Mouse (Mus musculus): ENCODE measurements around the gene Jmjd8.
A peak's percentile ranks its signal among the peaks of the same experiment; 100 is the strongest.

Jmjd8 gene

DNA sequence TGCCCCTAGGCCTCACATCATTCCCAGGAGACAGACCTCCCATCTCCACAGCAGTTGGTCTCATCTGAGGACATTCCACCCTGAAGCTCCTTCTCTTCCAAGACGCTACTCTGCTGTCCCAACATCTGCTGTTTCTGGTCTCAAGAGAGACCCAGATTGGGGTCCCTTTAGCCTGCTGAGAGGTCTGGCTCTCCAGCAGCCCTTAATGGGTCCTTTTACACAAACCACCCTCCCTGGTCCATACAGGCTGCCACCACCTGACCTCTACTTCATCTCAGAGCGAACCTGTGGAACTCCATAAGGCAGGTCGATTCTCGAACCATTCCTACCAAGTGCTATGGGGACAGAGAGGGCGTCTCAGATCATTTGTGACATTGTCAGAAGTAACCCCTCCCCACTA, 20.6 kb upstream of the Jmjd8 start:
- DNase-seq (ENCODE audit: low read depth, low spot score) = no peak

- no peak for DNase-seq (ENCODE audit: low read depth, low spot score)
Measured at GRCm38 (mm10) chr17:25808789-25809605, 19.7 kb upstream of the Jmjd8 start, which contains the start of gene Fbxl16. Gene Fbxl16 (plus strand): TSS chr17:25809085.

DNA sequence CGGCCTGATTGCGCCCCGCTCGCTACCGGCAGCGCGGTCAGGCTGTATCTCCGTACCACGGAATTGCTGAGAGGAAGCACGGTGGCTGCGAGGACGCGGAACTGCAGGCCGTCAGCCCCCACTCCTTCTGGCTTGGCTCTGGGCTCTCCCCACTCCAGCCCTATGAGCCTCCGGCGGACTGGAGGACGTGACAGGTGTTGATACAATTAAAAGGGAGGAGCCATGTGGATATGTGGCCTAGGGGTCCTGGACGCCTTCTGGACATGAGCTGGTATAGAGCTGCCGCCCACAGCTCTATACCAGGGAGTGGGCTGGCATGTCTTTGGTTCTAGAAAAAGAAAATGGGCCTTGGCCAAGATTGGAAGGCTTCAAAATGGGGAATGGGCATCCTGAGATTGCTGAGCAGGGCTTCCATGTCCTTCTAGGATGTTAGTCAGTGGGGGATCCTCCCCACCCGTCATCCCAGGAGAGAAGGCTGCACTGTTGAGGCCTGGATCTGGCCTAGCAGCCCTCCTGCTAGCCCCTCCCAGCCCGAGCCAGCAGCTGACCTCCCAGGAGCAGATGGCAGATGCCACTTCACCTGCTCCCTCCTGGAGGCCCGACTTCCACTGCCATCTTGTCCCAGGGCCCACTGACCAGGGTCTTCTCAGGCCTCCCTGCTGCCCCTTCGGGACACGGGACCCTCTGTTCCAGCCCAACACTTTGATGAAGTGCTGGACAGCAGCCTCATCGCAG, 18.9 kb upstream of the Jmjd8 start:
- no peak for DNase-seq (ENCODE audit: low read depth, low spot score)

DNA sequence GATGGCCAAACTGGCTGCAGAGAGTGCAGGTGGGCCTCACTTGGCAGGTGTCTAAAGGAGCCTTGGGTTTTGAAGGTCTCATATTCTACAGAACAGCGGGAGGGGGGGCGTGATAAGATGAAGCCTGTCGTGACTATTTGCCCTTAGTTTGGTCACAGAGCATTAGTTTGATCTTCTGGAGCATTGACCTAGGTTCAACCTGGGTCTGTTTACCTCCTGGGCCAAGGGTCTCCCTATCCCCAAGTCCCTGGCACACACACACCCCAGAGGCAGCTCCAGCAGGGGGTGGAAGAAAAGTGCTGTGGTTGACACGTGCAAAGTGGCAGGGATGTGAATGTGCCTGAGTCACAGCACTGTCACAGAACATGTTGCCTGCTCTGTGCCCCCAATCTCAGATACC, 17.8 kb upstream of the Jmjd8 start:
- DNase-seq (ENCODE audit: low read depth, low spot score) = no peak

GRCm38 (mm10) chr17:25813471-25813870, 15.2 kb upstream of the Jmjd8 start:
- no peak for DNase-seq (ENCODE audit: low read depth, low spot score)

DNA sequence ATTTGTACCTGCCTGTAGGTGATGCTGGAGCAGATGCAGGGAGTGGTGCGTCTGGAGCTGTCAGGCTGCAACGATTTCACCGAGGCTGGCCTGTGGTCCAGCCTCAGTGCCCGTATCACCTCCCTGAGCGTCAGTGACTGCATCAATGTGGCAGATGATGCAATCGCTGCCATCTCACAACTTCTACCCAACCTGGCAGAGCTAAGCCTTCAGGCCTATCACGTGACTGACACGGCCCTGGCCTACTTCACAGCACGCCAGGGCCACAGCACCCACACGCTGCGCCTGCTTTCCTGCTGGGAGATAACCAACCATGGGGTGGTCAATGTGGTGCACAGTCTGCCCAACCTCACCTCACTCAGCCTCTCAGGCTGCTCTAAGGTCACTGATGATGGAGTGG, 11.0 kb upstream of the Jmjd8 start:
- DNase-seq (ENCODE audit: low read depth, low spot score) = no peak

DNA sequence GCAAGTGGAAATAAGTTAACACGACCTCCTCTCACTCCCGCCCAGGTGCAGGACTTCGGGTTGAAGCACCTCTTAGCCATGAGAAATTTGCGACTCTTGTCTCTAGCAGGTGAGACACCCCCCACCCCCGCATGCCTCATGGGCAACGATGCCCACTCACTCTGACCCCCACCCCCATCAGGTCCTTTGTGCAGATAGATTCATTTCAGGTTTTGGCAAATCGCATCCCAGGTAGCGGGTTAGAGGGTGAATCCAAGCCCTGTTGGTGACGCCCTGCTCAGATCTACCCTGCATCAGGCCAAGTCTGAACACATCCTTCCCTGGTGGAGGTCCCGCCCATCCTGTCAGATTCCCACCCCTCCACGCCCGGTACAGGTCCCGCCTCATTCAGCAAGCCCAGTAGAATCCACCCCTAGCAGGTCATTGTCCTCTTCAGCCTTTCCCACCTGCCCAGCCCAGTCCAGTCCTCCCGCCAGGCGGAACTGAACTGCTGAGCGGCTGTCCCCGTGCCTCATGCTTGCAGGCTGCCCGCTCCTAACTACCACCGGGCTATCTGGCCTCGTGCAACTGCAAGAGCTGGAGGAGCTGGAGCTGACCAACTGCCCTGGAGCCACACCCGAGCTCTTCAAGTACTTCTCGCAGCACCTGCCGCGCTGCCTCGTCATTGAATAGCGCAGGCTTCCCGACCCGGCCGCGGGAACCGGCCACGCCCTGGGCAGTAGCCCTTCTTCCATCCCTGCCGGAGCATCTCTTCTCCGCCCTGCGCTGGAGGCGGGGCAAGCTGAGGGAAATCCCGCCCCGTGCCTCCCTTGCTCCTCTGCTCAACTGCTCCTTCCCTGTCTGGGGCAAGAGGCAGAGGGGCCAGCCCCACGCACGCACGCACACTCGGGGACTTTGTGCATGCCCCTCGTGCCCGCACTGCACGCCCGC, 9.6 kb upstream of the Jmjd8 start:
- DNase-seq (ENCODE audit: low read depth, low spot score) = no peak

DNA sequence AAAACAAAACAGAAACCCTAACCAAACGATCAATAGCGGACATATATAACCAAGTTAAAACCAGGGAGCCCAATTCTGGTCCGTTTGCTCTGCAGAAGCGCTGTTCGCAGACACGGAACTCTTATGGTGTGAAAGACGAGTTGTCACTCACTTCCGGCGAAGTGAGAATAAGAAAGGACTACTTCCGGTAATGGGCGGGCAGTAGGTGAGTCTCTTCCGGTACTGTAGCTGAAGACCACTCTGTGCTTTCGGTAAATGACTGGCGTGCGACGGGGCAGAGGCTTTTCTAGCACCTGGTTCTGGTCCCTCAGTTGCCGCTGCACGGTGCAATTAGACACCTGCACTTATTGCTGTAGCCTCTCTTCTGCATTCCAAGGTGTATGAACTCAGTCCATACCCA, 5.2 kb upstream of the Jmjd8 start, which contains the start of gene Wdr24:
Gene Wdr24 (plus strand): TSS at position 176 of the 400 bp plus-strand sequence.
- peak; percentile 78 for DNase-seq (ENCODE audit: low read depth, low spot score)

DNA sequence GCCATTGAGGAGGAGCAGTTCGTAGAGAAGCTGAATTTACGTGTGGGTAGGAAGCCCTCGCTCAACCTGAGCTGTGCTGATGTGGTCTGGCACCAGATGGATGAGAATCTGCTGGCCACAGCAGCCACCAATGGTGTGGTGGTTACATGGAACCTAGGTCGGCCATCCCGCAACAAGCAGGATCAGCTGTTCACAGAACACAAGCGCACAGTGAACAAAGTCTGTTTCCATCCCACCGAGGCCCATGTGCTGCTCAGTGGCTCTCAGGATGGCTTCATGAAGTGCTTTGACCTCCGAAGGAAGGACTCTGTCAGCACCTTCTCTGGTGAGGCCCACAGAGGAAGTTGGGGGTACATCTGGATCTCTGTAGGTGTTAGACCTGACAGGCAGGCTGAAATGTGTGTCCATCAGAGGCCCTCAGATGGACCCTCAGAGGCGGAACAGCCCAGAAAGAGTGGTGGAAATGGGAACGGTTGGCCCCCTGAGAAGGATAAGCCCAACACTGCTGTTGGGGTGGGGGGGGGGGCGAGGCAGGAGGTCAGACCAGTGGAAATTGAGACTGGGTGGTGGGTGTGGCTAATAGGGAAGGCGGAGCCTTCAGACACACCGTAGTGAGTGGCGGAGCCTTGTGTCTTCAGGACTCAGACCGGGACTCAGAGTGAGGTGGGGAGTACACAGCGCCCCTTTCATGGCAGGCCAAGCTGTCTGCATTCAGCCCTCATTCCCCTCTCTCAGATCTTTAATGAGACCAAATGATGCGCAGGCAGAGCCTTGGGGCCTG, 4.1 kb upstream of the Jmjd8 start:
- DNase-seq (ENCODE audit: low read depth, low spot score) = no peak

- DNase-seq (ENCODE audit: low read depth, low spot score) = no peak
Measured at GRCm38 (mm10) chr17:25825311-25825710, 3.4 kb upstream of the Jmjd8 start.

GRCm38 (mm10) chr17:25825984-25826570, 2.6 kb upstream of the Jmjd8 start:
- DNase-seq (ENCODE audit: low read depth, low spot score) = no peak

DNA sequence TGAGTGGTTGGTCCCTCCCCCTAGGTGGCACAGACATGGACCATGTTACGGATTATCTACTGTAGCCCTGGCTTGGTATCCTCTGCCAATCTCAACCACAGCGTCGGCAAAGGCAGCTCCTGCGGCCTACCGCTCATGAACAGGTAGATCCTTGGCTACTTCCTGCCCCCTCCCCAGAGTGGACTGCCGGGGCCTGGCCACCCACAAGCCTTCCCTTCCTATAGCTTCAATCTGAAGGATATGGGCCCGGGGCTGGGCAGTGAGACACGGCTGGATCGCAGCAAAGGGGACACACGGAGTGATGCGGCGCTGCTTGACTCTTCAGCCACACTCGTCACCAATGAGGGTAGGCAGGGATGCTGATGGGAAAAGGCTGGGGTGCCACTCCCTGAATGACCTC, 1.7 kb upstream of the Jmjd8 start:
- no peak for DNase-seq (ENCODE audit: low read depth, low spot score)

GRCm38 (mm10) chr17:25827546-25828222, 983 bp upstream of the Jmjd8 start:
- DNase-seq (ENCODE audit: low read depth, low spot score) = no peak

DNA sequence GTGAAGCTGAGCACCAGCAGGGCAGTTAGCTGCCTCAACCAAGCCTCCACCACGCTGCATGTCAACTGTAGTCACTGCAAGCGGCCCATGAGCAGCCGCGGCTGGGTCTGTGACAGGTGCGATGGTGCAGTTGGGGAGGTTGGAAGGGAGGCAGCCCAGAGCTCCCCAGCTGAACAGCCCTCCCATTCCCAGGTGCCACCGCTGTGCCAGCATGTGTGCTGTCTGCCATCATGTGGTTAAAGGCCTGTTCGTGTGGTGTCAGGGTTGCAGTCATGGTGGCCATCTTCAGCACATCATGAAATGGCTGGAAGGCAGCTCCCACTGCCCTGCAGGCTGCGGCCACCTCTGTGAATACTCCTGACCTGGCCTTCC, 458 bp upstream of the Jmjd8 start:
- no peak for DNase-seq (ENCODE audit: low read depth, low spot score)

DNA sequence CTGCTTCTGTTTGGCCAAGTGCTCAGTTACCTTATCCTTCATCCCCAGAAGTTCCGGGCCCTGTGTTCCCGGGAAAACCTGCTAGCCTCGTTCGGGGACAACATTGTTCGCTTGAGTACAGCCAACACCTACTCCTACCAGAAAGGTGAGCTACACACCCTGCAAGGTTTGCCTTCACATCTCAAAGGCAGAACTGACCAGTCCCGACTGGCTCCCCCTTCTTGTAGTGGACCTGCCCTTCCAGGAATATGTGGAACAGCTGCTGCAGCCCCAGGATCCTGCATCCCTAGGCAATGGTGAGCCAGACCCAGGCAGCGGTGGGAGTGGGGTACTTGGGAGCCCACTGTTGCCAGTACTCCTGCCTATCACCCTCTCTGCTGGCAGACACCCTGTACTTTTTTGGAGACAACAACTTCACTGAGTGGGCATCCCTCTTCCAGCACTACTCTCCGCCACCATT, 921 bp downstream of the Jmjd8 start:
- no peak for DNase-seq (ENCODE audit: low read depth, low spot score)

DNA sequence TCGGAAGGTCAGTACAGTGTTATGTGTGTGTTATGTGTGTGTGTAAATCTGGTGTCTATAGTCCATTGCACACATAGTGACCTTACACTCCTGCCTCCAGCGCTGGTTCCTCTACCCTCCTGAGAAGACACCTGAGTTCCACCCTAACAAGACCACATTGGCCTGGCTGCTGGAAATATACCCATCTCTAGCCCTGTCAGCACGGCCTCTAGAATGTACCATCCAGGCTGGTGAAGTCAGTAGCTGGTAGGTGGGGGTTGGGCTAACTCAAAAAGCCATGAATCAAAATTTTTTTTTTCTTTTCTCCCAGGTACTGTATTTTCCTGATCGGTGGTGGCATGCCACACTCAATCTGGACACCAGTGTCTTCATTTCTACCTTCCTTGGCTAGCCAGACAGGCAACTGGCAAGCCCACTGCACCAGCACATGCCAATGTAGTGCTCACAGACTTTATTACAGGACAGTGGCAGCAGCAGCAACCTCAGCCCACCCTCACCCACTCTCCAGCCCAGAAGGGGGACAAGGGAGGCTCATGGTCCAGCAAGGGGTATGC, 1.6 kb downstream of the Jmjd8 start:
- DNase-seq (ENCODE audit: low read depth, low spot score) = no peak

DNA sequence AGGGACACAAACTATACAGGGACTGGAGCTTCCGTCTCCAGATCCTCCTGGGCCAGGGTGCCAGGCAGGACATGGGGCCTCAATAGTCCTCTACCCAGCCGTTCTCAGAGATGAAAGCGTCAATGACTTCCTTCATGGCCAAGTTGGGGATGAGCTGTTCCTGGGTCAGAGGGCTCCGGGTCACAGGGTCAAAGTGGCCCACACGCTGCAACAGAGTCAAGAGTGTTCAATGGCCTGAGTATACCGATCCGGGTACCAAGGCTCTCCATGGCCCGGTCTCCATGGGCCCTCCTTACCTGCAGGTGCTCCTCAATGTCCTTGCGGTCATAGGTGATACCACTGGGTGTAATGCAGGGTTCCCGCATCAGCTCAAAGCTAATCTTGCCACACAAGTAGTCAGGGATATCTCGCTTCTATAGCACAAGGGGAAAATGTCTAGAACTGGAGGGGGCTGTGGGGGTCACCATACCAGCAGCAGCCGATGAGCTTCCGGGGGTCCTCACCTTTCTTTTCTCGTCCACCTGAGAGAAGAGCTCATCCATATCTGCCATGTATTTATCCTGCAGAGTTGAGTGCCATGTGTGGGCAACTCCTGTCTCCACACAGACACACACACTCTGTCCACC, 2.3 kb downstream of the Jmjd8 start:
- DNase-seq (ENCODE audit: low read depth, low spot score) = no peak

DNA sequence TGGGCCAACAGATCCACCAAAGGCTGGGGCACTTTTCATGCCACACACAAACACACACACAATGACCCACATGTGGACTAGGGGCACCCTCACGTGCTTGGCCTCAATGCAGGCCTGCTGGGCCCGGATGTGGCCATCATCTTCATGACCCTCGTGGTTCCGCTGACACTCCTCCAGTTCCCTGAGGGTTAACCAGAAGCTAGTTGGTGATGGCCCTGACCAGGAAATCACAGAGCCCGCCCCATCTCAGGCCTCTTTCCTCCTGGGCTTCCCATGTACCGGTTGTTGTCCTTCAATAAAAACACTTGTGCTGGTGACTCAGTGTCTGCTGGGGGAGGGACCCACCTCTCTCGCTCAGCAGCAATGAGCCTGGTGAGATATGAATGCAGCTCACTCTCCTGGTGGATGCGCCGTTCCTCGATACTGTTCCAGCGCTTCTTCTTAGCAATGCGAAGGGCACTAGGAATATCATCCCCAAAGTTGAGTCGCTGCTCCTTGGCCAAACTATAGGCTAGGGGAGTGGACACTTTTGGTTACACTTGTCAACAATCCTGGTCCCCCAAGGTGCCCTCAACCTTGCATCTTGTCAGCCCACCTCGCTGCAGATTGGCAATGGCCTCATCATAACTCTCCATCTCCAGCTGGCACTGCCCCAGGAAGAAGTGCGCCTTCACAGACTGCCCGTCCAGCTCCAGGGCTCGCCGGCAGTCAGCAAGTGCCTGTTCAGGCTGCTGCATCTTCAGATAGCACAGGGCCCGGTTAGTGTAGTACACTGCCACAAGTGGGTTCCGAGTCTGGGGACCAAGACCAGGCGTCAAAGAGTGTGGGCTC, 3.0 kb downstream of the Jmjd8 start:
- no peak for DNase-seq (ENCODE audit: low read depth, low spot score)
